Mouse (Mus musculus): Measurements from ENCODE around the gene 9030025P20Rik. TPM values are rescaled to one million over a fixed set of nuclear protein-coding genes. Genes with fewer than 3 reads are reported as not detected.
"Not testable (repeated sequence)": the region's sequence is repeated elsewhere in the genome, so short reads cannot be mapped to it uniquely, and the experiment has no call there.

Gene 9030025P20Rik
- polyA plus RNA-seq, 1 experiment = 19.8 TPM

DNA sequence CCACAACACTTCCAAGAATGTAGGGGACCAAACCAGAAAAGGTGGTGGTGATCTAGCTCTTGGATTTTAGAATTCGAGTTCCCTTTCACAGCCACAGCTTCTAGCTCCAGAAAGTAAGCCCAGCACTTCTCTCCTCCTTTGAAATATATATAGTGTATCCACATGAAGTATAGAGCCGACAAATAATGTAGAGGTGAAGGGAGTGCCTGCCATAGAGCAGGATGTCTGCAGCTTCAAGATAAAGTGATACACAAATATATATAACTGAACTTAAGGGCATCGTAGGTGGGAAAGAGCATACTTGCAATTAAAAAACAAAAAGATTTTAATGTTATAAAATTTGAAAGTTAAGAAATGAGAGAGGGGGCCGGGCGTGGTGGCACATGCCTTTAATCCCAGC is 15.9 kb downstream of the 9030025P20Rik start:
- H3K4me3 ChIP-seq (ENCODE audit: control insufficient read depth, insufficient read depth, low read length); DNase-seq; H3K27me3 ChIP-seq (ENCODE audit: control insufficient read depth, insufficient read depth, low read length); H3K27ac ChIP-seq (ENCODE audit: control insufficient read depth, insufficient read depth, low read length); H3K4me1 ChIP-seq (replicated peaks; ENCODE audit: control insufficient read depth, insufficient read depth, low read length); H3K36me3 ChIP-seq (ENCODE audit: control insufficient read depth, insufficient read depth, low read length): not testable (repeated sequence)
- no CpG with 5 or more reads among the region's 5 CpGs for WGBS

- H3K4me1 ChIP-seq (replicated peaks; ENCODE audit: control insufficient read depth, insufficient read depth, low read length); H3K4me3 ChIP-seq (ENCODE audit: control insufficient read depth, insufficient read depth, low read length); H3K27ac ChIP-seq (ENCODE audit: control insufficient read depth, insufficient read depth, low read length); H3K36me3 ChIP-seq (ENCODE audit: control insufficient read depth, insufficient read depth, low read length); H3K27me3 ChIP-seq (ENCODE audit: control insufficient read depth, insufficient read depth, low read length); DNase-seq: not testable (repeated sequence)
- no CpG with 5 or more reads among the region's 4 CpGs for WGBS
Measured at GRCm38 (mm10) chr17:15000047-15000446, 21.8 kb downstream of the 9030025P20Rik start.

- H3K4me3 ChIP-seq (ENCODE audit: control insufficient read depth, insufficient read depth, low read length); DNase-seq; H3K4me1 ChIP-seq (replicated peaks; ENCODE audit: control insufficient read depth, insufficient read depth, low read length); H3K27me3 ChIP-seq (ENCODE audit: control insufficient read depth, insufficient read depth, low read length); H3K27ac ChIP-seq (ENCODE audit: control insufficient read depth, insufficient read depth, low read length); H3K36me3 ChIP-seq (ENCODE audit: control insufficient read depth, insufficient read depth, low read length): not testable (repeated sequence)
- no CpG with 5 or more reads among the region's 3 CpGs for WGBS
Measured at GRCm38 (mm10) chr17:15009088-15009487, 30.8 kb downstream of the 9030025P20Rik start.

DNA sequence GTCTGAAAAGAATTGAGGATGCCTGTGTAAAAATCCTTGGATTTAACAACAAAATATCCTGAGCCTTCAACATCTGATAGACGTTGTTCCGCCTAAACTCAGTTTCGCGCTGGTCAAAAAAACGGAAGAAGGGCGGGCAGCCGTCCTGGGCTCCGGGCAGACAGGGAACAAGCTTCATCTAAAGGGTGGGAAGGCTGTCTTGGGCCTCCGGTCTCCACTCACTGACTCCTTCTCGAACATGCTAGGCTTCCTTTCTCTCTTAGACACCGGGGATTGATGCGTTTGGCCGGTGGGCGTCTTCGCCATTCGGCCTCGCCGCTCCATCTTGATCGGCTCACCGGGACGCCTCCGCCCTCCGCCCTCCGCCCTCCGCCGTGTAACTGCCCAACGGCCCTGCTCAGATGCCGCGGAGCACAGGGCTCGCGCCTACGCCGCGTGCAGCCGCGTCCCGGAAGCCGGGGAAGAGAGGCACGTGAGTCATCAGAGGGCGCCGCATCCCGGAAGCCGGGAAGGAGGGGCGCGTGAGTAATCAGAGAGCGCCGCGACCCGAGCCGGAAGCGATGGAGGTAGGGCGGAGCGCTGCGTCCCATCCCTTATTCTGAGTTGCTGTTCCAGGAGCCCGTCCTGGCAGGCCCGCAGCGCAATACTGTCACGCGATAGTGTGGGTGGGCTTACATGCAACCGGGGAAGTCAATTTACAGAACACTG is 31.6 kb downstream of the 9030025P20Rik start, which contains the start of gene Gm3435:
Gm3435 (plus strand) TSS at position 471 of the 708 bp plus-strand sequence.
- not testable (repeated sequence) for H3K27ac ChIP-seq (ENCODE audit: control insufficient read depth, insufficient read depth, low read length); DNase-seq
- no CpG with 5 or more reads among the region's 60 CpGs for WGBS

GRCm38 (mm10) chr17:15021503-15022220 is 43.4 kb downstream of the 9030025P20Rik start:
- H3K4me1 ChIP-seq (replicated peaks; ENCODE audit: control insufficient read depth, insufficient read depth, low read length); DNase-seq; H3K4me3 ChIP-seq (ENCODE audit: control insufficient read depth, insufficient read depth, low read length); H3K27ac ChIP-seq (ENCODE audit: control insufficient read depth, insufficient read depth, low read length); H3K36me3 ChIP-seq (ENCODE audit: control insufficient read depth, insufficient read depth, low read length); H3K27me3 ChIP-seq (ENCODE audit: control insufficient read depth, insufficient read depth, low read length): not testable (repeated sequence)
- WGBS = 88% methylated on average over 3 of the region's 3 CpGs

More for the DNA sequence above, 31.6 kb downstream of the 9030025P20Rik start, which contains the start of gene Gm3435:
- not testable (repeated sequence) for H3K27me3 ChIP-seq (ENCODE audit: control insufficient read depth, insufficient read depth, low read length); H3K4me1 ChIP-seq (replicated peaks; ENCODE audit: control insufficient read depth, insufficient read depth, low read length); H3K4me3 ChIP-seq (ENCODE audit: control insufficient read depth, insufficient read depth, low read length); H3K36me3 ChIP-seq (ENCODE audit: control insufficient read depth, insufficient read depth, low read length)

GRCm38 (mm10) chr17:15023878-15024492 is 45.7 kb downstream of the 9030025P20Rik start:
- not testable (repeated sequence) for H3K4me3 ChIP-seq (ENCODE audit: control insufficient read depth, insufficient read depth, low read length); H3K27me3 ChIP-seq (ENCODE audit: control insufficient read depth, insufficient read depth, low read length); H3K27ac ChIP-seq (ENCODE audit: control insufficient read depth, insufficient read depth, low read length); DNase-seq; H3K4me1 ChIP-seq (replicated peaks; ENCODE audit: control insufficient read depth, insufficient read depth, low read length); H3K36me3 ChIP-seq (ENCODE audit: control insufficient read depth, insufficient read depth, low read length)
- WGBS = no CpG with 5 or more reads among the region's 97 CpGs

- H3K36me3 ChIP-seq (ENCODE audit: control insufficient read depth, insufficient read depth, low read length); H3K4me1 ChIP-seq (replicated peaks; ENCODE audit: control insufficient read depth, insufficient read depth, low read length); H3K27ac ChIP-seq (ENCODE audit: control insufficient read depth, insufficient read depth, low read length); H3K4me3 ChIP-seq (ENCODE audit: control insufficient read depth, insufficient read depth, low read length); DNase-seq; H3K27me3 ChIP-seq (ENCODE audit: control insufficient read depth, insufficient read depth, low read length): not testable (repeated sequence)
- no CpG with 5 or more reads among the region's 48 CpGs for WGBS
Measured at GRCm38 (mm10) chr17:15024502-15025193, 46.4 kb downstream of the 9030025P20Rik start.

DNA sequence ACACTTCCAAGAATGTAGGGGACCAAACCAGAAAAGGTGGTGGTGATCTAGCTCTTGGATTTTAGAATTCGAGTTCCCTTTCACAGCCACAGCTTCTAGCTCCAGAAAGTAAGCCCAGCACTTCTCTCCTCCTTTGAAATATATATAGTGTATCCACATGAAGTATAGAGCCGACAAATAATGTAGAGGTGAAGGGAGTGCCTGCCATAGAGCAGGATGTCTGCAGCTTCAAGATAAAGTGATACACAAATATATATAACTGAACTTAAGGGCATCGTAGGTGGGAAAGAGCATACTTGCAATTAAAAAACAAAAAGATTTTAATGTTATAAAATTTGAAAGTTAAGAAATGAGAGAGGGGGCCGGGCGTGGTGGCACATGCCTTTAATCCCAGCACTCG is 47.2 kb downstream of the 9030025P20Rik start:
- DNase-seq; H3K4me3 ChIP-seq (ENCODE audit: control insufficient read depth, insufficient read depth, low read length); H3K27ac ChIP-seq (ENCODE audit: control insufficient read depth, insufficient read depth, low read length); H3K4me1 ChIP-seq (replicated peaks; ENCODE audit: control insufficient read depth, insufficient read depth, low read length); H3K36me3 ChIP-seq (ENCODE audit: control insufficient read depth, insufficient read depth, low read length); H3K27me3 ChIP-seq (ENCODE audit: control insufficient read depth, insufficient read depth, low read length): not testable (repeated sequence)
- WGBS = no CpG with 5 or more reads among the region's 6 CpGs

- H3K27me3 ChIP-seq (ENCODE audit: control insufficient read depth, insufficient read depth, low read length); H3K4me1 ChIP-seq (replicated peaks; ENCODE audit: control insufficient read depth, insufficient read depth, low read length); H3K36me3 ChIP-seq (ENCODE audit: control insufficient read depth, insufficient read depth, low read length); H3K27ac ChIP-seq (ENCODE audit: control insufficient read depth, insufficient read depth, low read length); H3K4me3 ChIP-seq (ENCODE audit: control insufficient read depth, insufficient read depth, low read length); DNase-seq: not testable (repeated sequence)
- no CpG with 5 or more reads among the region's 4 CpGs for WGBS
Measured at GRCm38 (mm10) chr17:15031414-15031813, 53.1 kb downstream of the 9030025P20Rik start.

DNA sequence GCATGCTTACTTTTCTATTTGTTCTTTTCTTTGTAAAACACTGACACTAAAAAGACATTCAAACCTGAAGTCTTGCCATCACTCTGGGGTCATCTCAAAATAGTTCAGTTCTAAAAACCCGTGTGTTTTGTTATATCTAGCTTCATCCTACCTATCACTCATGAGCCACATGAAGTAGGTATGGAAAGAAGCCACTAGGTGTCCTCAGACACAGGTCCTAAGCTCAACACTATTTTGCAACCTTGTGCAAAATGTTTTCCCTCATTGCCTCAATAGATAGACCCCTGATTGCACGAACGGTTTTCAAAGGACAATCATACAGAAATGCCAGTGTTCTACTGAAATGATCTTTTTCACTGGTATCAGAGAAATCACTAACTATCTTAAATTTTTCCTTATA is 62.2 kb downstream of the 9030025P20Rik start:
- H3K4me1 ChIP-seq (replicated peaks; ENCODE audit: control insufficient read depth, insufficient read depth, low read length); H3K36me3 ChIP-seq (ENCODE audit: control insufficient read depth, insufficient read depth, low read length); H3K4me3 ChIP-seq (ENCODE audit: control insufficient read depth, insufficient read depth, low read length); H3K27me3 ChIP-seq (ENCODE audit: control insufficient read depth, insufficient read depth, low read length); H3K27ac ChIP-seq (ENCODE audit: control insufficient read depth, insufficient read depth, low read length); DNase-seq: not testable (repeated sequence)
- no CpG with 5 or more reads among the region's 3 CpGs for WGBS

Measured in thymus, adult 2 months (tissue).